Mouse (Mus musculus): ENCODE measurements around the gene Rasgrf1. TPM values are rescaled to one million over a fixed set of nuclear protein-coding genes. Genes with fewer than 3 reads are reported as not detected.
"Not testable (repeated sequence)": the region's sequence is repeated elsewhere in the genome, so short reads cannot be mapped to it uniquely, and the experiment has no call there.

The Rasgrf1 gene
- polyA plus RNA-seq, 1 experiment from 2014 or later: 0.24 TPM

GRCm38 (mm10) chr9:90055911-90056310, 146.2 kb downstream of the Rasgrf1 start:
- H3K27ac ChIP-seq (replicated peaks): no peak overlapping the region
- H3K4me3 ChIP-seq: no peak overlapping the region
- 69% methylated on average over 3 of the region's 3 CpGs for WGBS
- peaks cover 19% of the 10 kb centered on the region for H3K27me3 ChIP-seq (replicated peaks; ENCODE audit: low read depth, poor library complexity, severe bottlenecking)
- H3K36me3 ChIP-seq (replicated peaks): no peaks in the 10 kb centered on the region
- peaks cover 10% of the 10 kb centered on the region for H3K4me1 ChIP-seq
- no peaks in the 10 kb centered on the region for H3K9me3 ChIP-seq
- DNase-seq (ENCODE audit: low spot score): no peak

- Histone ChIP-seq H3K9me3 (no peaks in the 10 kb centered on the region), H3K27ac (replicated peaks) (no peak overlapping the region), H3K36me3 (replicated peaks) (no peaks in the 10 kb centered on the region), H3K4me3 (no peak overlapping the region), H3K27me3 (replicated peaks; ENCODE audit: low read depth, poor library complexity, severe bottlenecking) (peaks cover 19% of the 10 kb centered on the region), H3K4me1 (peaks cover 10% of the 10 kb centered on the region)
- 90% methylated on average over 2 of the region's 2 CpGs for WGBS
- DNase-seq (ENCODE audit: low spot score): no peak
These were observed 147.0 kb downstream of the Rasgrf1 start for GRCm38 (mm10) chr9:90056716-90057115.

GRCm38 (mm10) chr9:90059828-90060573, 150.3 kb downstream of the Rasgrf1 start:
- Histone ChIP-seq H3K4me3 (no peak overlapping the region), H3K36me3 (replicated peaks) (no peaks in the 10 kb centered on the region), H3K27ac (replicated peaks) (no peak overlapping the region), H3K27me3 (replicated peaks; ENCODE audit: low read depth, poor library complexity, severe bottlenecking) (peaks cover 16% of the 10 kb centered on the region), H3K4me1 (no peaks in the 10 kb centered on the region), H3K9me3 (no peaks in the 10 kb centered on the region)
- 85% methylated on average over 9 of the region's 9 CpGs for WGBS
- no peak for DNase-seq (ENCODE audit: low spot score)

GRCm38 (mm10) chr9:90060574-90060875, 150.8 kb downstream of the Rasgrf1 start:
- DNase-seq (ENCODE audit: low spot score): no peak
- no peaks in the 10 kb centered on the region for H3K4me1 ChIP-seq
- H3K36me3 ChIP-seq (replicated peaks): no peaks in the 10 kb centered on the region
- no peak overlapping the region for H3K4me3 ChIP-seq
- 77% methylated on average over 2 of the region's 2 CpGs for WGBS
- H3K9me3 ChIP-seq: no peaks in the 10 kb centered on the region
- peaks cover 14% of the 10 kb centered on the region for H3K27me3 ChIP-seq (replicated peaks; ENCODE audit: low read depth, poor library complexity, severe bottlenecking)
- no peak overlapping the region for H3K27ac ChIP-seq (replicated peaks)

GRCm38 (mm10) chr9:90060932-90061331, 151.2 kb downstream of the Rasgrf1 start:
- H3K27ac ChIP-seq (replicated peaks); DNase-seq (ENCODE audit: low spot score): not testable (repeated sequence)
- 91% methylated on average over 5 of the region's 5 CpGs for WGBS

GRCm38 (mm10) chr9:90067341-90067740, 157.6 kb downstream of the Rasgrf1 start:
- Histone ChIP-seq H3K27me3 (replicated peaks; ENCODE audit: low read depth, poor library complexity, severe bottlenecking) (no peaks in the 10 kb centered on the region), H3K4me1 (no peaks in the 10 kb centered on the region), H3K4me3 (no peak overlapping the region), H3K27ac (replicated peaks) (no peak overlapping the region), H3K36me3 (replicated peaks) (no peaks in the 10 kb centered on the region), H3K9me3 (no peaks in the 10 kb centered on the region)
- WGBS: 80% methylated on average over 2 of the region's 2 CpGs
- DNase-seq (ENCODE audit: low spot score): no peak

More at GRCm38 (mm10) chr9:90060932-90061331, 151.2 kb downstream of the Rasgrf1 start:
- not testable (repeated sequence) for H3K4me1 ChIP-seq; H3K27me3 ChIP-seq (replicated peaks; ENCODE audit: low read depth, poor library complexity, severe bottlenecking); H3K4me3 ChIP-seq; H3K36me3 ChIP-seq (replicated peaks); H3K9me3 ChIP-seq

GRCm38 (mm10) chr9:90068786-90069185, 159.1 kb downstream of the Rasgrf1 start:
- no peaks in the 10 kb centered on the region for H3K9me3 ChIP-seq
- WGBS: 85% methylated on average over 6 of the region's 6 CpGs
- no peak overlapping the region for H3K27ac ChIP-seq (replicated peaks)
- no peaks in the 10 kb centered on the region for H3K36me3 ChIP-seq (replicated peaks)
- DNase-seq (ENCODE audit: low spot score): no peak
- H3K27me3 ChIP-seq (replicated peaks; ENCODE audit: low read depth, poor library complexity, severe bottlenecking): no peaks in the 10 kb centered on the region
- no peak overlapping the region for H3K4me3 ChIP-seq
- no peaks in the 10 kb centered on the region for H3K4me1 ChIP-seq

GRCm38 (mm10) chr9:90069485-90069884, 159.8 kb downstream of the Rasgrf1 start:
- H3K9me3 ChIP-seq: no peaks in the 10 kb centered on the region
- WGBS: 76% methylated on average over 7 of the region's 7 CpGs
- H3K27me3 ChIP-seq (replicated peaks; ENCODE audit: low read depth, poor library complexity, severe bottlenecking): no peaks in the 10 kb centered on the region
- H3K36me3 ChIP-seq (replicated peaks): no peaks in the 10 kb centered on the region
- H3K4me1 ChIP-seq: no peaks in the 10 kb centered on the region
- no peak overlapping the region for H3K27ac ChIP-seq (replicated peaks)
- no peak overlapping the region for H3K4me3 ChIP-seq
- DNase-seq (ENCODE audit: low spot score): no peak

- no peak overlapping the region for H3K27ac ChIP-seq (replicated peaks)
- no peak overlapping the region for H3K4me3 ChIP-seq
- no peaks in the 10 kb centered on the region for H3K36me3 ChIP-seq (replicated peaks)
- DNase-seq (ENCODE audit: low spot score): no peak
- no peaks in the 10 kb centered on the region for H3K27me3 ChIP-seq (replicated peaks; ENCODE audit: low read depth, poor library complexity, severe bottlenecking)
- no peaks in the 10 kb centered on the region for H3K9me3 ChIP-seq
- WGBS: 79% methylated on average over 7 of the region's 7 CpGs
- no peaks in the 10 kb centered on the region for H3K4me1 ChIP-seq
These were observed 160.5 kb downstream of the Rasgrf1 start for GRCm38 (mm10) chr9:90070174-90070573.

- Histone ChIP-seq H3K27ac (replicated peaks) (no peak overlapping the region), H3K9me3 (no peaks in the 10 kb centered on the region), H3K4me1 (no peaks in the 10 kb centered on the region), H3K27me3 (replicated peaks; ENCODE audit: low read depth, poor library complexity, severe bottlenecking) (no peaks in the 10 kb centered on the region), H3K36me3 (replicated peaks) (no peaks in the 10 kb centered on the region), H3K4me3 (no peak overlapping the region)
- whole genome bisulfite sequencing: 84% methylated on average over 4 of the region's 4 CpGs
- no peak for DNase-seq (ENCODE audit: low spot score)
These were observed 165.6 kb downstream of the Rasgrf1 start for GRCm38 (mm10) chr9:90075336-90075735.

- Histone ChIP-seq H3K27ac (replicated peaks) (no peak overlapping the region), H3K4me1 (no peaks in the 10 kb centered on the region), H3K9me3 (no peaks in the 10 kb centered on the region), H3K4me3 (no peak overlapping the region), H3K36me3 (replicated peaks) (no peaks in the 10 kb centered on the region), H3K27me3 (replicated peaks; ENCODE audit: low read depth, poor library complexity, severe bottlenecking) (no peaks in the 10 kb centered on the region)
- no peak for DNase-seq (ENCODE audit: low spot score)
- WGBS: 87% methylated on average over 5 of the region's 5 CpGs
These were observed 166.4 kb downstream of the Rasgrf1 start for GRCm38 (mm10) chr9:90076131-90076530.
